Mouse (Mus musculus) hindbrain, embryonic 14.5 days (tissue): Measurements from ENCODE around the gene Exoc6. TPM values are rescaled to one million over a fixed set of nuclear protein-coding genes. Genes with fewer than 3 reads are reported as not detected.
A peak's percentile ranks its signal among the peaks of the same experiment; 100 is the strongest.

Experiments
- ATAC-seq: fragments of 200-750 bp; cut with Nextera tagmentation; 2 replicates; pipeline ENCODE4 v1.8.0; 2017; ENCODE audit warnings: moderate number of reproducible peaks, mild to moderate bottlenecking, moderate TSS enrichment, moderate library complexity; ENCODE audit not compliant: low FRiP score
- DNase-seq: peaks from one replicate; pipeline ENCODE4 v3.0.0-alpha.2; 2015; ENCODE audit warnings: low spot score
- H3K27ac ChIP-seq: fragments of 300-500 bp; sonication (generic); 2 replicates; pipeline ENCODE4 v1.5.1; 2014; ENCODE audit warnings: mild to moderate bottlenecking, moderate library complexity
- H3K27me3 ChIP-seq: fragments of 300-500 bp; sonication (generic); 2 replicates; pipeline ENCODE4 v1.6.1; 2014; ENCODE audit warnings: mild to moderate bottlenecking, low read length, mixed read lengths; ENCODE audit not compliant: control insufficient read depth, insufficient read depth
- H3K36me3 ChIP-seq: fragments of 300-500 bp; sonication (generic); replicated peaks from 2 replicates; pipeline ENCODE4 v1.6.1; 2014; ENCODE audit not compliant: control insufficient read depth, insufficient read depth
- H3K4me1 ChIP-seq: fragments of 300-500 bp; sonication (generic); replicated peaks from 2 replicates; pipeline ENCODE4 v1.6.1; 2014; ENCODE audit warnings: antibody characterized with exemption, low read length, mixed read lengths; ENCODE audit not compliant: control insufficient read depth, insufficient read depth
- H3K4me2 ChIP-seq: fragments of 300-500 bp; sonication (generic); replicated peaks from 2 replicates; pipeline ENCODE4 v1.6.1; 2014; ENCODE audit warnings: mild to moderate bottlenecking, moderate library complexity
- H3K4me3 ChIP-seq: fragments of 300-500 bp; sonication (generic); replicated peaks from 2 replicates; pipeline ENCODE4 v1.5.1; 2014; ENCODE audit warnings: mild to moderate bottlenecking, low read length
- H3K9ac ChIP-seq: fragments of 300-500 bp; sonication (generic); 2 replicates; pipeline ENCODE4 v1.6.1; 2014
- H3K9me3 ChIP-seq: fragments of 300-500 bp; sonication (generic); 2 replicates; pipeline ENCODE4 v1.6.1; 2016; ENCODE audit warnings: low read length; ENCODE audit not compliant: control insufficient read depth
- whole genome bisulfite sequencing: fragments of 180-500 bp; shearing (Covaris S2); extraction: QIAGEN DNeasy Blood & Tissue Kit; methylation state at CpG from one replicate; pipeline ENCODE4 v1.1.7; 2014; 5-methylcytosine and 5-hydroxymethylcytosine counted together
- polyA plus RNA-seq: library from polyadenylated mRNA; unstranded; fragments of >200 nt; fragmentation: Nextera tagmentation; extraction: Ambion mirVana; gene quantifications from 2 replicates; pipeline ENCODE4 v1.2.1, GENCODE M21; 2014

Gene Exoc6
- polyA plus RNA-seq, 1 experiment from 2014 or later, result 25.5 TPM

GRCm38 (mm10) chr19:37561106-37561892, 11.1 kb downstream of the Exoc6 start:
- DNase-seq, result no peak
- H3K27ac ChIP-seq, result no peak overlapping the region
- H3K36me3 ChIP-seq, result no peaks in the 10 kb centered on the region
- no peak overlapping the region for H3K4me2 ChIP-seq
- no peaks in the 10 kb centered on the region for H3K27me3 ChIP-seq
- H3K4me3 ChIP-seq, result no peak overlapping the region
- 0 out of 2 replicates have a peak, but pooled peaks cover 6% of the 10 kb centered on the region for H3K4me1 ChIP-seq
- no peaks in the 10 kb centered on the region for H3K9me3 ChIP-seq
- no peak overlapping the region for H3K9ac ChIP-seq
- WGBS, result 77% methylated on average over 10 of the region's 10 CpGs
- no peak for ATAC-seq

DNA sequence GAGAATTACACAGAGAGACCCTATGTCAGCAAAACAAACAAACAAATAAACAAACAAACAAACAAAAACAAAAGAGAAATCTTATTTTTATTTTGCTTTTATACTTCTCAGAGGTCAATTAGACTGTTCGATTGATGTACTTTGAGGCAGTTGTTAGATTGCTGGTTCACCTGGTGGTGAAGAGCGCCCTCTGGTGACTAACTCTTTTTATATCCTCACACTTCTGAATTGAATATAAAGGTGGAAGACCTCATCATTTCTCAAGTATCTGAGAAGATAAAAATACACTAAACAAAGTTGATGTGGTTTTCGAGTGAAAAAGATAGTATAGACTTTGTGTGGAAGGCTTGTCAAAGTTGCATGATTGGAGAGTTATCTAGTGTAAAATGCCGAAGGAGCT, 13.5 kb downstream of the Exoc6 start:
- DNase-seq, result peak; percentile 72
- no peaks in the 10 kb centered on the region for H3K36me3 ChIP-seq
- no peaks in the 10 kb centered on the region for H3K9me3 ChIP-seq

GRCm38 (mm10) chr19:37565806-37566205, 15.6 kb downstream of the Exoc6 start:
- DNase-seq (peak; percentile 77), ATAC-seq (no peak)
- Histone ChIP-seq H3K36me3 (no peaks in the 10 kb centered on the region), H3K4me1 (no peaks in the 10 kb centered on the region), H3K27me3 (no peaks in the 10 kb centered on the region), H3K27ac (no peak overlapping the region), H3K4me2 (no peak overlapping the region), H3K4me3 (no peak overlapping the region), H3K9me3 (no peaks in the 10 kb centered on the region), H3K9ac (no peak overlapping the region)
- 62% methylated on average over 7 of the region's 7 CpGs for WGBS

More for the DNA sequence above, 13.5 kb downstream of the Exoc6 start:
- H3K27ac ChIP-seq, result no peak overlapping the region
- 0 out of 2 replicates have a peak, but pooled peaks cover 6% of the 10 kb centered on the region for H3K4me1 ChIP-seq
- no peak overlapping the region for H3K4me3 ChIP-seq
- no peak for ATAC-seq
- H3K27me3 ChIP-seq, result no peaks in the 10 kb centered on the region
- no peak overlapping the region for H3K9ac ChIP-seq
- 33% methylated on average over 4 of the region's 4 CpGs for WGBS
- no peak overlapping the region for H3K4me2 ChIP-seq

GRCm38 (mm10) chr19:37569186-37569754, 19.1 kb downstream of the Exoc6 start:
- ATAC-seq (no peak), DNase-seq (no peak)
- Histone ChIP-seq H3K36me3 (no peaks in the 10 kb centered on the region), H3K4me3 (no peak overlapping the region), H3K9ac (no peak overlapping the region), H3K4me2 (no peak overlapping the region), H3K4me1 (no peaks in the 10 kb centered on the region), H3K9me3 (no peaks in the 10 kb centered on the region), H3K27ac (no peak overlapping the region), H3K27me3 (no peaks in the 10 kb centered on the region)
- 77% methylated on average over 12 of the region's 12 CpGs for WGBS

DNA sequence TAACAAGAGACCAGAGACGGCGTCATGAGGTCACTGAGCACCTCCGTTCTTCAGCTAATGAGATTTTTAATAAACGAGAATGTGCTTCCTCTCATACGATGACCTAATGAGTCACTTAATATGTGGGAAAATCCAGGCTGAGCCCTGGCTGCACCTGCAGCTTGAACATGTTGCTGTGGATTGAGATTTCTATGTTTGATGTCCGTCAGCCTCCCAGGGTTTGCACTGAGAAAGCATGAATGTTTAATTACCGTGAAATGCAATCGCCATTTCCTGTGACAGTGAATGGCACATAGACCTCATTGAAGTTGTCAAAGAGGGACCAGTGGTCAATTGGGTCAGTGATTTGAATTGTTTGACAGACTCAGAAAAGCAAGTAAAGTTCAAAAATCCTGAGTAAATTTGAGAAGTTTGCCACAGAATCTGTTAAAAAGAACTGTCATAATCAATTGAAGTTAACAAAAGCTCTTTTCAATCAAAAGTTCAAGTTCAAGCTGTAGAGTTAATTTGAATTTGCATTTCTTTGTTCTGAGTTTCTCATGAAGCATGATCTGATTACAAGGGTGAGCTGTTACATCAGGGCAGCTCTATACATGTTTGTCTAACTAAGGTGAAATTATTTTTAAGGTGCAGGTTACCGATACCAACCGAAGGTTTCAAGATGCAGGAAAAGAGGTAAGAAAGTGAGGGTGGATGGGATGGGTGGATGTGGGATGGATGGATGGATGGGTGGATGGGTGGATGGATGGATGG, 20.9 kb downstream of the Exoc6 start:
- DNase-seq (no peak), ATAC-seq (no peak)
- H3K36me3 ChIP-seq, result no peaks in the 10 kb centered on the region
- 55% methylated on average over 10 of the region's 10 CpGs for WGBS
- H3K27ac ChIP-seq, result no peak overlapping the region
- H3K4me2 ChIP-seq, result no peak overlapping the region
- H3K4me3 ChIP-seq, result no peak overlapping the region
- no peaks in the 10 kb centered on the region for H3K9me3 ChIP-seq
- H3K27me3 ChIP-seq, result no peaks in the 10 kb centered on the region
- H3K9ac ChIP-seq, result no peak overlapping the region
- H3K4me1 ChIP-seq, result no peaks in the 10 kb centered on the region

- DNase-seq (no peak), ATAC-seq (no peak)
- Histone ChIP-seq H3K36me3 (no peaks in the 10 kb centered on the region), H3K4me1 (no peaks in the 10 kb centered on the region), H3K27ac (no peak overlapping the region), H3K9ac (no peak overlapping the region), H3K4me3 (no peak overlapping the region), H3K27me3 (no peaks in the 10 kb centered on the region), H3K4me2 (no peak overlapping the region), H3K9me3 (no peaks in the 10 kb centered on the region)
- 67% methylated on average over 5 of the region's 5 CpGs for WGBS
These were observed 24.6 kb downstream of the Exoc6 start for GRCm38 (mm10) chr19:37574802-37575201.

DNA sequence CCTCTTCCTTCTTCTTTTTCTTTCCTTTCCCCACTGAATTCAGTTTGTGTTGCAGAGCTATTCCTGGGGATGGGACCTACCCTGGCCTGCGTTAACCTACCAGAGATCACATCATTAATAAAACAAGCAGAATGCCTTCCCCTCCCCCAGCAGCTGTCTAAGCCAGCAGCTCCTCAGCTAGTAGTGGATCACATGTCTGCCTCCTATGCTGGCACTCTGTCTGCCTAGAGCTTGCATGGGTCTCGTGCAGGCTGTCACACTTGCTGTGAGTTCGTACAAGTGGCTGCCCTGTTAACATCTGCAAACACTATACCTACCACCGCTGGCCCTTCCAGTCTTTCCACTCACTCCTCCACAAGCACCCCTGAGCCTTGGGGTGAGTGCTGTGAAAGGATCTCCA, 29.4 kb downstream of the Exoc6 start:
- ATAC-seq, result no peak
- WGBS, result 59% methylated on average over 4 of the region's 4 CpGs

GRCm38 (mm10) chr19:37580438-37580837, 30.2 kb downstream of the Exoc6 start:
- no peak overlapping the region for H3K4me3 ChIP-seq
- no peak for ATAC-seq

More for the DNA sequence above, 29.4 kb downstream of the Exoc6 start:
- no peak overlapping the region for H3K4me2 ChIP-seq
- no peaks in the 10 kb centered on the region for H3K36me3 ChIP-seq
- no peaks in the 10 kb centered on the region for H3K4me1 ChIP-seq
- no peak overlapping the region for H3K9ac ChIP-seq
- DNase-seq, result no peak
- H3K4me3 ChIP-seq, result no peak overlapping the region
- no peaks in the 10 kb centered on the region for H3K27me3 ChIP-seq
- H3K9me3 ChIP-seq, result no peaks in the 10 kb centered on the region
- H3K27ac ChIP-seq, result no peak overlapping the region

GRCm38 (mm10) chr19:37585210-37585609, 35.0 kb downstream of the Exoc6 start:
- ATAC-seq (no peak), DNase-seq (no peak)
- Histone ChIP-seq H3K4me2 (no peak overlapping the region), H3K4me1 (no peaks in the 10 kb centered on the region), H3K9me3 (no peaks in the 10 kb centered on the region), H3K27ac (no peak overlapping the region), H3K4me3 (no peak overlapping the region), H3K27me3 (no peaks in the 10 kb centered on the region), H3K36me3 (no peaks in the 10 kb centered on the region), H3K9ac (no peak overlapping the region)
- WGBS, result 69% methylated on average over 14 of the region's 14 CpGs

More at GRCm38 (mm10) chr19:37580438-37580837, 30.2 kb downstream of the Exoc6 start:
- no peak overlapping the region for H3K4me2 ChIP-seq
- H3K9ac ChIP-seq, result no peak overlapping the region
- no peaks in the 10 kb centered on the region for H3K4me1 ChIP-seq
- no peak overlapping the region for H3K27ac ChIP-seq
- H3K36me3 ChIP-seq, result no peaks in the 10 kb centered on the region
- 71% methylated on average over 6 of the region's 6 CpGs for WGBS
- no peaks in the 10 kb centered on the region for H3K27me3 ChIP-seq
- DNase-seq, result no peak
- H3K9me3 ChIP-seq, result no peaks in the 10 kb centered on the region
